Mouse (Mus musculus) yolk sac, embryonic 10.5 days (tissue): ENCODE measurements at regions not wholly inside any gene's neighbourhood (a gene's known extent, or its start where the extent isn't known, plus 50 kb on each side); places are given as distances from the start of the nearest gene placed in this dataset.

Experiments used
- DNase-seq: peaks from one replicate; pipeline ENCODE4 v3.0.0-alpha.2; 2017; ENCODE audit warnings: low spot score

DNA sequence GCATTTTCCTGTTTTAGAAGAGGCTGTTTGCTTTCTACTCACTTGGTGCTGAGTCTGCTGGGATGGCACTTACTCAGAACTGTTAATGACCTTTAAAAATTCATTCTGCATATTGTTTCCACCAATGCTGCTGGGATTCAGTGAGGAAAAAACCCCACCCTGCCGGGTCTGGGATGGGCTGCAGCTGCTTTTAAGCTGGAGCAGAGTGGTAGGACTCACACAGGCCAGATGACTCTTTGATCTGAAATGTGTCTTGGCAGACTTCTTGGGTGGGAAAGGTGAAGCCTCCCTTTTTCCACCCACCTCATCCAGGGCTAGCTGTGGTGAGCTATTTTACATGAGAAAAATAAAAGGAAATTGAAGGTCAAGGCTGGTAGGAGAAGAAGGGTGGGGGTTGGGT lies 56.4 kb upstream of the Ddhd1 start:
- no peak for DNase-seq

DNA sequence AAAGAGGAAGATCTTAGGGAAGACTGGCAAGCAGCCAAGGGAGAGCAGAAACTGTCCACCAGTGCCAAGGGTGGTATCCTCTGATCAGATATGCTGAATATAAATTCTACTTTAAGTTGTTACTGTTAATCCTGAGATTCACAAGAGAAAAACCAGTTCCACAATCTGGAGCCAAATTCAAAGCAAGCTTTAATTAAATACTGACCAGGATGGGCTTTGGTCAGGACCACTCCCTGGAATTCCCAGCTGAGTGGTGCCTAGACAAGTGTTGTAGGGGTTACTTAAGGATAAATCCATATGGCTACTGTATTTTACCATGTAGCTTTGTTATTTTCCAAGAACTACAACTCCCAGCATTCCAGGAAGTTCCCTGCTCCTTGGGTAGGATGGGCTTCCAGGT lies 56.8 kb upstream of the Ddhd1 start:
- no peak for DNase-seq

DNA sequence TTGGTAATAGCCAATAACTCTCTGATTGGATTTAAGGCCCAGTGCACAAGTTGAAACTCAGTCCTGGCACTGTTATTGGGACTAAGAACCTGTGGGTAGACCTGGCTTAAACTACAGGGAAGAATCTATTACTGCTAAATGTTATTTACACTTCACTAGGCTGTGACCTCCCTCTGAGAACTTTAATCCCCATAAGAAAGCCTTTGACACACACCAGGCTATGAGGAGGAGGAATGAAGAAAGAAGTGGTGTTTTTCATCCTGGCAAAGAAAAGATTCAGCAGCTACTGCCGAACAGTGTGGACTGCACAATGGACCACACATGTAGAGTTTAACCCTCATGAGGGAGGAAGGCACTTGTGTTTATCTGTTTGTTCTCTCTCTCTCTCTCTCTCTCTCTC lies 58.2 kb upstream of the Ddhd1 start:
- no peak for DNase-seq

DNA sequence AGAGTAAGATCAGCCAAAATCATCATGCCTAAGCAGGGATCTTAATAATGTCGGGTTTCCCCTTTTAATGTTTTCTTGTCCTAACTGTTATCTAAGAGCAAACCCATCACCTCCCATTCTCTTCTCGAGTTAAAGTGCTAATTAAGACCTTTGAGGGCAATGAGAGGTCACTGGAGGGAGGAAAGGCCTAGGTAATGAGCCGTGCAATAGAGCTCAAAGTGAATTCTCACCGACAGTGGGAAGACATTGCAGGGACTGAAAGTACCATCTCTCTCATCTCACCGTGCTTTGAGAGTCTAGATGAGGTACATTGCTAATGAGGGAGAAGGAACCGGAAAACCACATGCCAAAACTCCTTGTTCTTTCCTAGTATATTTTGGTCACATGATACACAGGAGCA lies 64.9 kb upstream of the Ddhd1 start:
- no peak for DNase-seq

DNA sequence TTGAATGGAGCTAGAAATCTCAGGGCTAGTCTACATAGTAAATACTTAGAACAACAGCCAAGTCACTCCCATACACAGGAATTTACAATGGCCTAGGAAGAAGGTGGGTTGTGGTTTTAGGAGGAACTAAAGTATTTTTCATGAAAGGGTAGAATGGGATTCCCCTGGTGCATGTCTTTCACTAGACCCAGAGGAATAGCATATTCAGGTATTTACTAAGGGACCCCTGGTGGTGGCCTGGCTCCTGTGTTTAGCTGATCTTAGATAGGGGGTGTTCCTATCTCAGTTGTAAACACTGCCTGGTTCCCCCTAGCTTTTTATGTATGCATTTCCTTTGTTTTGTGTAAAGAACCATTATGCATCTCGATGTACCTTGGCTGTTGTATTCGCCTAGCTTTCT lies 66.4 kb upstream of the Ddhd1 start:
- no peak for DNase-seq

DNA sequence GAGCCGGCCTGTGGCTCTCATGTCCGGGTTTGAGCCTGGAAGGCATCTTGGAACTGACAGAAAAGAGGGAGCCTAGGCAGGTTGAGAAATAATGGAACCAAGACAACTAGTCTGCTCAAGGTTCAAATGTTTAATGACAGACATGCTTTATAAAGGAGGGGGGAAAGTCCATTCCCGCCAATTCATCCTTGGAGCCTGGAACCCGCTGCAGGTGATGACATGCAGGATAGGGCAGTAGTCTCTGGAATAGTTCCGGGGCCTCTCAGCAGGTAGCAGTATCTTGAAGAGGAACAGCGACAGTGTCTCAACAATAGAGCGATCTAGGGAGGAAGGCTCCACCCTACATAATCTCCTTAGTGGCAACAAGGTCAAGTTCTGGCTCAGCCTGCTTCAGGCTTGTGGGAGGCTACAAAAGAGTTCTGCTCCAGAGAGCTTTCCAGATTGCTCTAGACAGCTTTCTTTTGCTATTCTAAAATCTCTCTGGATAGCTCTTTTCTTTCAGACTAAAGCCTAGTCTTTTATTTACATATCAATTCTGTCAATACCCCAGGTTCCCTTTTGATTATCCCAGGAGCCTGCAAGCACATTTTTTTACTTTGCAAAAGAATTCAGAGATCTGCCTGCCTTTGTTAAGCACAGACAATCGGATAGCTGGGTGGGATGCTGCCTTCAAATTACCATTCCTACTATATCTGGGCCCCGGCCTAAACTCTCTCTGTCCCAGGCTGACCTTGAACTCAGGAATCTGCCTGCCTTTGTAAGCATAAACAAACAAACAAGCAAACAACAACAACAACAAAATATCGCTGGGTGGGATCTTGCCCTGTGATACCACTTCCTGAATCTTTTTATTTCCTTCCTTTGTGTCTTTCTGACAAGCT lies 76.8 kb upstream of the Ddhd1 start:
- DNase-seq: no peak

DNA sequence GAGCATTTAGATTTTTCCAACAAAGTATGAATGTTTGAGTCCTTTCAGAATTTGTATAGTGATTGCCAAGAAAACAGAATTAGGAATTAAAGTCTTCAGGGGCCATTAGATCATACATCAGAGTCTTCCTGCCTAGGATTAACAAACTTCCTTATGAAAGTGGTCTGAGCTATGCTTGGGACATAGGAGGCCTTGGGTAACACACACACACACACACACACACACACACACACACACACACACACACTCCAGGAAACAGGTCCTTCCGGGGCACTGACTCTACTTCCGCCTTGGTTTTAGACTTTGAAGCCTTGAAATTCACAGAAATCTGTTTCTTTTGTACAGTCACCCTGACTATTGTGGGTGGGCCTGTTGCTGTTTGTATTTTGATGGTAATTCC lies 80.0 kb upstream of the Ddhd1 start:
- no peak for DNase-seq

DNA sequence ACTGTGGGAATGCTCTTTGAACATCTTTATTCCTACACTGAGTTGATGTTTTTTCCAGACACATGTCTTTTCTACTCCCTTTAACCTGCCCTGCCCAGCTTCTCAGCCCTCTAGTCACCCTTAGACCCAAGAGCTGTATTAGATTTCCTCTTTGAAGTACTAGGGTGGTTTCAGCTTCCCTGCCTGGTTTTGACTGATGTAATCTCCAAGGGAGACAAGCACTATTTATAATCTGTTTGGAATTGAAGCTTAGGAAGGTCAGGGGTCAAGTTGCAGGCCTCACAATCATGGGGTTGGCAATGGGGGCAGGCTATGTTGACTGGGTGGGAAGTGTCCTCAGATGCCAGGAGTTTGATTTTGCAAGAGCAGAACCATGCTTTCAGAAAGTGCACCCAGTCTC lies 81.7 kb upstream of the Ddhd1 start:
- peak; percentile 49 for DNase-seq

DNA sequence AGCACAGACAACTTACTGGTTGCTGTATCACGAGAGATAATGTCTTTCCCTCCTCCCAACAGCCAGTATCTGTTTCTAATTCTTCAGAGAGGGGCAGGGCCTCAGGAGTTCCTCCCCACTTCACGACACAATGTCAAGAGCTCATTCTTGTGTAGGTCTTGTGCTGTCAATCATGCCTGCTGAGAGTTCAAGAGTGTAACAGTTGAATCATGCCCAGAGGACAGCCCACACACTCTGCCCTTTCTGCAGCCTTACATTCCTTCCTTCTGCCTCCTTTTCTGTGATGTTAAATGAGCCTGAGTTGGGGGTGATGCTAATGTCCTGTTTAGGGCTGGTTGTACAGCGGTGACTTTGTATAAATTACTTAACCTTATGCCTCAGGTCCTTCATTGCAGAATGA lies 82.7 kb upstream of the Ddhd1 start:
- no peak for DNase-seq

DNA sequence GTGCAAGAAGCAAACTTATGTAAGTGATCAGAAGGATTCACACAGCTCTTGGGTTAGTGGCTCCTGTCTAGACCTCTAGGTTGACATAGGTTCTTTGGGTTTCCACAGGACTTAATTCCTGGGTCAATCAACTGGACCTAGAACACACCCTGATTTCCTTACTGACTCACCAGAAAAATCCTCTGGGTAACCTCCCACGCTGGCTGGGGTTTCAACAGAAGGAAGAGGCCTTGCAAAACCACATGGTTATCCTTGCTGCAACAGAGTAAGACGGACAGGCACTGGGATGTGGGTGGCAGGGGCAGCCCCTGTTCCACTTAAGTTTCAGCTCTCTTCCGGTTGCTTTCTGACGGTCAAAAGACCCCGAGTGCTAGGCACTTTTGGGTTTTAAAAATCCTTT lies 88.2 kb upstream of the Ddhd1 start:
- DNase-seq: no peak

DNA sequence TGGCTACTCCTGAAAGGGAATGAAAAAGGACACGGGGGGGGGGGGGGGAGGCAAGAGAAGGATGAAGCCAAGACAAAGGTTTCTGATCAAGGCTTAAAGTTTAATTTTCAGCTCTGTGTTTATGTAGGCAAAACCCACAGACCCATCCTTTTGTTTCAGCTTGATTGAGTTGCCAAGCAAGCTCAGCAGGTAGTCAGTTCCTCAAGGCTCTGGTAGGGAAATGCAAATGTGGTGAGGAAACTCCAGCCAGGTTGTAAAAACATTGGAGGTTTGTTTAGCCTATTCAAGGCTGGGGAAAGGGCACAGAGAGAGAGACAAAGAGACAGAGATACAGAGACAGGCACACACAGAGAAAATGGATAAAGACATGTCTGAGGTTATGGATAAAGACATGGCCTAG lies 99.4 kb upstream of the Ddhd1 start:
- no peak for DNase-seq

DNA sequence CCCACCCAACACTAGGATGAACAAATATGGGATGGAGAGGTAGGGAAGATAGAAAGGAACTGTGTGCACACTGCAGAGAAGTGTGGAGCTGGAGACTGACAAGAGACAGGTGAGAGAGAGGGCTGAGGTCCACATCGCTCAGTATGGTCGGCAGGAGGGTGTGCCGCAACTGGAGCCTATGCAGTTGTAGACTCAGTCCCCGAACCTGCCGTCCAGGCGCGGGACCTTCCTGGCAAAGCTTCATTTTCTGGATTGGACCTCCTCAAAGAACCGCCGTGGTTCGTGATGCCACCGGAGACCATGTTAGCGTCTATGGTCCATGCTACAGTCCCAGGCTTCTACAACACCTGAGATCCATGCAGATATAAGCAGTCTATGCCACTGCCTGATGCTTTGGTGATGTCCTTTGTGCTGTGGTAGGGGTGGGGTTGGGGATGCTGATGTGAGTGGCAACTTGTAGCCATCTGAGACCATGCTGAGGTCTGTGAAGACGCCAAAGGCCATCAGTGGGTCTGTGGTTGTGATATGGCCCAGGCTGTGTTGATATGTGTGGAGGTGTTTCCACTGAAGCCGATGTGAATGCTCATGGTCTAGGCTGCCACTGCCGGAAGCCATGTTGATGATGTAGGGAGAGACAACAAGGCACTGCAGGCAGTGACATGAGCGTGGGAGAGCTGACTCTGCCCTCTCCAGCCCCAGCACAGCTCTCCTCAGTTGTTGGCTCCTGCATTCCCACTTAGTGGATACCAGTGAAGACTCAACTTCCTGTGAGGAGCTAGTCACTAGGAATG lies 103.1 kb upstream of the Ddhd1 start:
- DNase-seq: no peak

DNA sequence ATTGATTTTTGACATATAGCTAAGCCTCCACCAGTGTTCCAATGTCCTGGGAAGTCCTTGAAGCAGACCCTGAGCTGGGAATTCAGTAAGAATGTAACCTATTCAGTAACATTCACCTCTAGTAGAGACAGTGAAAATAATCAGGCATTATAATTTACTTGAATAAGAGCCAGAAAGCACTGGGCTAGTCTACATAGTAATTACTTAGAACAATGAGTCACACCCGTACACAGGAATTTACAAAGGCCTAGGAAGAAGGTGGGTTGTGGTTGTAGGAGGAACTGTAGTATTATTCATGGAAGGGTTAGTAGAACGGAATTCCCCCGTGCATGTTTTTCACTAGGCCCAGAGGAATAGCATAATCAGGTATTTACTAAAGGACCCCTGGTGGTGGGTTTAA lies 106.3 kb upstream of the Ddhd1 start:
- DNase-seq: no peak

DNA sequence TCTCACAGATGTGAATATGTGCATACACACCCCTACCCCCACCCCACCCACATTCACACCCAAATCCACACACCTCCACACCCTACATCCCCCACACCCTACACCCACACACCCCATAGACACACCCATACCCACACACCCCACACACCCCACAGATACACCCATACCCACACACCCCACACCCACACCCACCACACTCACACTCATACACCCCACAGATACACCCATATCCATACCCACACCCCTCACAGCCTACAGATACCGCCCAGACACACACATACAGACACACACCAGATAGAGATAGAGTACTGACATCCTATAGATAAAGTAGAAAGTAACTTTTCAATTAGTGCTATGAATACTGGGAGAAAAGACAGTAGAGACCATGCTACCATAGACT lies 108.6 kb upstream of the Ddhd1 start:
- DNase-seq: no peak

DNA sequence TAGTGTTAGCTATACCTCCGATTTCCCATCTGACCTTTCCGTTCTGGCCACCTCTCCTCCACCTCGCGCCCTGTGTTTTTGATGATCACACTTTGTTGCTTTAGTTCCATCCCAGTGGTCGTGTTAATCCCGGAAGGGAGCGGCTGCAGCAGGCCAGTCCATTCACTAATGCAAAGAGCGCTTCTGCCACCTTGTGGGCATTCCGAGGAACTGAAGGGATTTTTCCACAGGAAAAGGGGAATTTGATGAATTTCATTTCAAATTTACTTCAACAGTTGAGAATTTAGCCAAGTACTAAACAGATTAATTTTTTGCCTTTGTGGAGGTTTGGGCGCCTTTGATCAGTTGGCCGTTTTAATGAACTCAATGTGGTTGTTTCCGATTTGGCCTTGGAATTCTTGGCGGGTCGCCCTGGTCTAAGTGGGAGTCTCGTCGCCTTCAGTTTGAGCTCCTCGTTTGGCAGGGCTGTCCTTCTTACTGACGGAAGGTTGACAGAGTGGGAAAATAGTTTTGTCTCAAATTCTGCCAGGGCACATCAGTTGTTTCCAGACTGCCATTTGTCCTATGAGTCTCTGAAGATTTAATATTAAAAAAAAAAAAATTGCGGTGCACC lies 114.8 kb upstream of the Ddhd1 start:
- peak; percentile 42 for DNase-seq

DNA sequence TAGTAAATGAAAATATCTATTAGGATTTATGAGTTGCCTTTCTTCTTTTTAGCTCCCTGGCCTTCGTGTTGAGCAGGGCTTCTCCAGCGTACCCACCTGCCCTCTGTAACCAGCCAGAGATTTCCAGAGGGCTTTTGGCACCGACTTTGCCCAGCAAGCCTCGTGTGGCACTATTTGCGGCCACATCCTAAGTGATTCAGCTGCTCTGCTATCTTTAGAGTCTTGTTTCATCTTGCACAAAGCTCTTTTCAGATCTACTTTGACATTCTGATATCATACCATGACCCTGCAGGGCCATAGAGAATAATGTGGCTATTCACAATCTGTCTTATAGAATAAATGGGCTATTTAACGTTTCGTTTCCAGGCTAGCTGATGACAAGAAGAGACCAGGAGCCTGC lies 115.4 kb upstream of the Ddhd1 start:
- DNase-seq: no peak

DNA sequence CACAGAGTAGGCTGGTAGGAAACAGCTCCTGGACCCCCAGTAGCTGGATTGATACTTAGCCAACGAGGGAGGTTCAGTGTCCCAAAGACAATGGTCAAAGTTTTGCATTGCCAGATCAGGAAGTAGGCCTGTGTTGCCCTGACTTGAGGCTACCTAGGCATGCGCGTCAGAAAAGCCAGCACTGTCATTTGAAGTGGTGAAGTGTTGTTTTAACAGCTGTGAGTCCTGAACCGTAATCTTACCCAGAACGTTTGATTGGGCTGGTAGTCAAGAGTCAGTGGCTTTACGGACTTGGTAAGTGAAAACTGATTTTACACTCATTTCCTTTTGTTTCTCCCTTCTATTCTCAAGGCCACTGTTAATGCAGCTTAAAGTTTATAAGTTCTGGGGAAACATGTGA lies 123.9 kb upstream of the Ddhd1 start:
- DNase-seq: no peak

DNA sequence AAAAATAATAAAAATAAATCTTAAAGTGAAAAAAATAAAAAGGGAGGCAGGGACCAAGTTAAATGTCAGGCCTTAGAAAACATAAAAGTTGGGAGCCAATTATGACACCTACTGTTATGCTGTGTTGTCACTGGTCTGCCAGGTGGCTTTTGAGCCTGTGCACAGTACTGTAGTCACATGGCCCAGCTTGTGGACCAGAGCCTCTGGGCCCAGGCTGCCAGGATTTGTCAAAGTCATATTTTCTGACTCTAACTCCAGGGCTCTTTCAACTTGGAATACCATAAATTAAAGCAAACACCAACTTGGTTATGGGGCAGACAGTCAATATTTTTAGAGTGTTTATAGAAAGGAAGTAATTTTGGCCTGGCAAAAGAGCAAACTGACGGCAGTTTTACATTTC lies 137.0 kb upstream of the Ddhd1 start:
- DNase-seq: no peak

DNA sequence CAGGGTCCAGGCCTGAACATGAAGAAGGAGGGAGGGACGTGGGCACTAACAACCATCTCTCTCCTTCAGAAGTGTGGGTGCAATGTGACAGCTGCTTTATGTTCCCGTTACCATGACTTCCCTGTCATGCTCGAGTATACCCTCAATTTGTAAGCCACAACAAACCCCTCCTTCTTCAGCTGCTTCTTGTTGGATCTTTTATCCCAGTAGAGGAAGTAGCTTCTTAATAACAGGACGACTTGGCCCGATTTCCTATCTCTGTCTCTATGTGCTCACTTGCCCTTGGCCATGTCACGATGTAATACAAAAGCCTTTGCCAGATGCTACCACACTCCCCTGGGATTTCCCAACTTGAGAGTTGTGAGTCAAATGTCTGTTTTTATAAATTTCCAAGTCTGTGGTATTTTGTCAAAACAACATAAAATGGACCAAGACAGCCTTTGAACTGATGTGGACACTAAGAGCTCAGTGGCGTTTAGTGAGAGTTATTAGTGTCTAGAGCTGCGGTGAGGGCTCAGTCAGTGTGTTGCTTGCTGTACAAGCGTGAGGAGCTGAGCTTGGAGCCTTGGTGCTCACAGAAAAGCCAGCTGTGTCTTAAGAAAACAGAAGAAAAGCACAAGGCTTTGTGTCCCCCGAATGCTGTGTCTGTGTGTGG lies 138.8 kb upstream of the Ddhd1 start:
- DNase-seq: no peak

DNA sequence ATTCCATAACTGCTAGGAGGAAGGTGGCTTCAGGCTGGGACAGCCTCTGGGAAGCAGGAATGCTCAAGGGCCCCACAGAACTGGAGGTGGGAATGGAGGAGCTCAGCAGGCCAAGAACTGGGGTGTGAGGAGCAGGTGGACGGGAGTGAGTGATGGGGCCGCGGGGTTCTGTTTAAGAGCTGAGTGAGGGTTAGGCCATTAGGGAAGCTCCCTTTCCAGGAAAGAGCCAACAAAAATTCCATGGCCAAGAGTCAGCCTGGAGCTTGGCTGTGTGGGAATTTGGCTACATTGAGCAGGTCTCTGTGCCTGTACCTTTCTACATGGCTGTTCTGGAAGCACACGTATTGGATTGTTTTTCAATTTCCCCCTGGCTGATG lies 139.4 kb upstream of the Ddhd1 start:
- DNase-seq: no peak

DNA sequence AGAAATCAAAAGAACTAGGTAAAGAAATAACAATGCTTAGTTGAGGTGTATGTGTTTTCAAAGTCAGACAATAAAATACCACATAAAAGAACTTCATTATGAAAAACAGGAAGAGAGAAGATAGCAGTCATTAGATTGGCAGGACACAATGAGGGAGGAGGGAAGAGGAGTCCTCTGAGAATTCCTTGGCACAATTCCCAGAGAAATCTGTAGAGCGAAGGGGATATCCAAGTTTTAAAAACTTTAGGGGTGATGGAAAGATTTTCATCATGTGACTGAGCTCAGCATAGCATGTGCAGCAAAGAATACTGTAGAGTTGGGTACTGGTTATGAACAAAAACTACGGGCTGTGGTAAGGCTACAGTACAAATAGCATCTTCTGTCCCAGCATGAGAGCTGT lies 141.3 kb upstream of the Ddhd1 start:
- DNase-seq: no peak

DNA sequence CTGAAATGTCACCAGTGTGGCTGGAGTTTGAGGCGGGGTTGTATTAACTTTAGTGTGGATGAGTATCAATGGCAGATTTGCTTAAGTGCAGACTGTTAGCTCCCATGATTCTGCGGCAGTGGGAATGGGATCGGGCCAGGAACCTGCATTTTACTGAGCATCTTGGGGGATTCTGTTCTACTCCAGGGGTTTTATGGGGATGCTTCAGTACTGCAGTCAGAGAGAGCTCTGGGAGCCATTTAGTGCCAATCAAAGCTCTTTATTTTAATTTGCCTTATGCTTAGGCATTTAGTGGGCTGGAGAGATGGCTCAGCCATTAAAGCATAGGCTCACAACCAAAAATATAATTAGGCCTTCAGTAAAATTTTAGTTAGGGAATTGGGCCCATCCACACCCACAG lies 148.0 kb upstream of the Ddhd1 start:
- no peak for DNase-seq
